Mouse (Mus musculus) adrenal gland, adult (tissue): Measurements from ENCODE around the gene Ifnar2.

Experiments used
- DNase-seq, 2 experiments: peaks; one replicate each; pipeline ENCODE4 v3.0.0; 2022 to 2023; ENCODE audit warnings: low spot score in 1 of 2; ENCODE audit not compliant: inconsistent age in 2 of 2

The Ifnar2 gene

DNA sequence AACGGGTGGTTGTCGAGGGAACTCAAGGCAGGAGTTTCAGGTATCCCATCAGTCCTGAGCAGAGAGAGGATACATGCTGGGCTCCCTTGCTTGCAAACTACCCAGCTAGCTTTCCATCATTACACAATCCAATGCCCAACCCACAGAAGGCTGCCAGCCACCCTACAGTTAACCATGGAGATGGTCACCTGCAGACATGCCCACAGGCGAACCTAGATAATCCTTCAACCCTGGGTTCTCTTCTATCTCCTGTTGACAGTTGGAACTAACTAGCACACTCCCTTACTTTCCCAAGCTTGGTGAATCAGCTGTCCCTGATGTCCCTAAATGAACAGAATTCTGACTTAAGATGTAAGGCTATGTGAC, 14.5 kb downstream of the Ifnar2 start:
- DNase-seq, result no peak

DNA sequence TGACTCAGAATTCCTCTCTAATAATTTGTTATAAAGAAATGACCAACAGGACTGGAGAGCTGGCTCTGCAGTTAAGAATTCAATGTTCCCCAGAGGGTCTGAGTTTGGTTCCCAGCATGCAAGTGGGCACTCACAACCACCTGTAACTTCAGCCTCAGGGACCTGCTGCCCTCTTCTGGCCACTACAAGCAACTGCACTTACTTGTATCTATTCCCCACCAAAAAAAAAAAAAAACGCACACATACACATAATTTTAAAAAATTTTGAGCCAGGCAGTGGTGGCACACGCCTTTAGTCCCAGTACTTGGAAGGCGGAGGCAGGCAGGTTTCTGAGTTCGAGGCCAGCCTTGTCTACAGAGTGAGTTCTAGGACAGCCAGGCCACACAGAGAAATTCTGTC, 17.5 kb downstream of the Ifnar2 start:
- no peak for DNase-seq

DNA sequence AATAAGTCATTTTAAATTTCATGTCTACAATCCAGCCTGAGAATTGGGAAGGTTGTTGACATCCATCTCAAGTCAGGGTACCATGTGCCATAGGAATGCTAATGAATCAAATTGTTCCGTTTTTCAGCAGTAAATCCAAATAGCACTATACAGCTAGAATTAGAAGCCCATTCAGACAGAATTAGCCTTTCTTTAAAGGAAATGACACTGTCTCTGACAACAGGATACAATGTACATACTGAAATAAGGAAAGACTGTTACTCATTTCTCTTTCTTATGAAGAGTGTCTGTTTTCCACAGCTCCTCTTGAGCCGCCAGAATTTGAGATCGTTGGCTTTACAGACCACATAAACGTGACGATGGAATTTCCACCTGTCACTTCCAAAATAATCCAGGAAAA, 18.8 kb downstream of the Ifnar2 start, which contains the start of gene Gm21970:
Gene Gm21970, plus strand, starts transcription at position 301 of the 400 bp plus-strand sequence.
- DNase-seq, result no peak

DNA sequence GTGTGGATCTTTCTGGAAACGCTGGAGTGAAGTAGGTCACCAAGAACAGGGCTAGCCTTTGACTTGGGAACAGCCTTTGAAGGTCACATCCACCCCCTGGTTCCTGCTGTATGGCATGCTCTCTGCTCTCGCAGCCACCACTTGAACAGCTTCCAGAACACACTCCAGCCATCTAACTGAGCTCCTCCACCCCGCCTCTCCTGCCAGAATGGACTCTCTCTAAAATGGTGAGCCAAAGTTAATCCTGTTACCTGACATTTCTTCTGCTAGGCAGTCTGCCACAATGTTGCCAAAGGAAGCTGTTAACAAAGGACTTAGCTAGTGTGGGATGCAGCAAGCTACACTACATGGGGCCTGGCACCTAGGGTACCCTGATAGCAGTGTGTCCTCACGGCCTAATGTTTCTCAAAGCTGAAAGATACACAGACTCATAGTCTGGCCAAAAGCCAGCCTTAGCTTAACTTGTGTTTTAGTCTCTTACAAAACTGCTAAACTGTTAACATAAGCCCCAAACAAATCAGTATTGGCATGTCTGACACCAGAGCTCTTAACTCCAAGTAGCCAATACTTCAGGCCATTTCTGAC, 22.3 kb downstream of the Ifnar2 start:
- DNase-seq, result peak in 1 of 2 experiments; percentile 64

DNA sequence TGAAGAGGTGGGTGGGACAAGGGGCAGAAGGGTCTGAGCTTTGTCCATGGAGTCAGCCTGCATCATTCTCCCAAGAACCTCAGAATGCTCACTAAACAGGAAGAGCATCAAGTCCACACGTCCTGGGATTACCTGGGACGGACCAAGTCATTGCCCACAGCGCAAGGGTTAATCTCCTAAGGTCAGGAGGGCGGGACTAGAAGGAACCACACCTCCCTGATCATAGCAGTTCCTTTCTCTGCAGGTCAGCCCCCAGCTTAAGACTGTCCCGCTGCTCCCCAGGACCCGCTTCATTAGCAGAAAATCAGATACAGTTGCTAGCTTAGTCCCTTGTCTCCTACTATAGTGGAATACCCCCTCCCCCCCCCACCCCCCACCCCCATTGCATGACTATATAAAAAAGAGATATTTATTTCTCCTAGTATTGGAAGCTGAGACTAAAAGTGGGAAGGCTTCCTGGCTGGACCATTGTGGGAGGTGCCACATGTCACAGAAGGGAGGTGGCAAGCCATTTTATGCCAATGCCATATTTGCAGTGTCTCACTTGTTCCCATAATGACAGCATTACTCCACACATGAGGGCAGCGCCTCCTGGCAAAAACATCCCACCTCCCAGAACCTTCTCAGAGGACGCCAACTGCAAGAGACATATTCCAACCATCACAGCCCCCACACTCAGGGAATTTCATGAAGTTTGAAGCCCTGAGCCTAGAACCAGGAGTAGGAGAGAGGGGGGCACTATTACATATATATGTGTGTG, 23.2 kb downstream of the Ifnar2 start:
- no peak for DNase-seq

DNA sequence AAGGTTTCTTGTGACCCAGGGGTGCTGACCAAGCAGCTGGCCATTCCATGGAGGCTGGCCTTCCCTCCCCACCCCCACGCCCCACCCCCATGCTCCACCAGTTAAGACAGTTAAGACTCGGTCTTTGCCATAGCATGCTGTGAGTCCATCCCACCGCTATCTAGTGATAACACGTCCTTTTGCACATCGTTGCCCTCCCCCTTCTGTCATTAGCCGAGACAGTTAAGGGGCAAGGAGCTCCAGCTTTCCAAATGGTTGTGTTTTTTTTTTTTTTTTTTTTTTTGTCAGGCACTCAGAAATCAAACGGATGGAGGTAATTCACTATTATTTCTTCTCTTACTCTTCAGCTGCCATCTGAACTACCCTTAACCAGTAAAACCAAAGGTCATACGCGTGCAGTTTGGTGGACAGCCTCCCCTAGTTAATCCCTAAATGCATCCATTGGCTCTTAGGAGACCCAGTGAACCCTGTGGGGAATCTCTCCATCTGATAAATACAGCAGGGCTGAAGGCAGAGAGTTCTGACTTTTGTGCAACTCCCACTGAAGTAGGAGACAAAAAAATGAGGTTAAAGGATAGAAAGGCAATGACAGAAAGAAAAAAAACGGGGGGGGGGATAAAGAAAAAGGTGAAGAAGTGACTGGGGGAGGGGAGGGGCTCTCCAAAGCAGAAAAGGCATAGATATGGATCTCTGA, 24.4 kb downstream of the Ifnar2 start:
- DNase-seq, result no peak

DNA sequence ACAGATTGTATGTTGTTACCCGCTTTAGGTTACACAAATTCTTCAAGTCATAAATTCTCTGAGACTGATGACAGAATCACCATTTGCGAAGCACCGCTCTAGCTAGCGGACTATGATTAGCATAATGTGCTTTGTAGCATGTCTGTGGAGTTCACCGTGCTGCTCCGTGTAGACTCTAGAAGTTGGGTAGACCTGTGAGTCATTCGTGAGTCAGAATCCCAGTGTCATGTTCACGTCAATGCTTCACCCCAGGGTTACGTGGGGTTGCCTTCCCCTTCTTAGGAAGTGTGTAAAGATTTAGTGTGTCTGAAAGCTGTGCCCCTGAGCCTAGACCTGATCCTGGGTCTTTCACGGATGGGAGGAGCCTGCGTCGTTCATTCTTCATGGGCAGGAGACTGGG, 25.4 kb downstream of the Ifnar2 start:
- peak; percentile 80 to 92 for DNase-seq

DNA sequence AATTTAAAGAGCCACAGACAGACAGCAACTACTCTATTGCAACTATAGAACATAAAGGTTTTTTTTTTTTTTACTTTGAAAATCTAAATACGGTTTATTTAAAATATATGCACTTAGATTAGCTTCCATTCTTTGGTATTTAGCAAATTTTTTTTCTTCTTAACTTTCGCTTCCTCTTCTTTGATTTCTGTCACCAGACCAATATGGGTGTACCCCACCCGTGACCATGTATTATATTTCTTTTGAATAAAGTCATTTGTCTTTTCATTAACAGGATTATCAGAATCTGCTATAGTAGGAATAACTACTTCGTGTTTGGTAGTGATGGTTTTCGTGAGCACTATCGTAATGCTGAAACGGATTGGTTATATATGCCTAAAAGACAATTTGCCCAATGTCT, 26.4 kb downstream of the Ifnar2 start:
- no peak for DNase-seq

DNA sequence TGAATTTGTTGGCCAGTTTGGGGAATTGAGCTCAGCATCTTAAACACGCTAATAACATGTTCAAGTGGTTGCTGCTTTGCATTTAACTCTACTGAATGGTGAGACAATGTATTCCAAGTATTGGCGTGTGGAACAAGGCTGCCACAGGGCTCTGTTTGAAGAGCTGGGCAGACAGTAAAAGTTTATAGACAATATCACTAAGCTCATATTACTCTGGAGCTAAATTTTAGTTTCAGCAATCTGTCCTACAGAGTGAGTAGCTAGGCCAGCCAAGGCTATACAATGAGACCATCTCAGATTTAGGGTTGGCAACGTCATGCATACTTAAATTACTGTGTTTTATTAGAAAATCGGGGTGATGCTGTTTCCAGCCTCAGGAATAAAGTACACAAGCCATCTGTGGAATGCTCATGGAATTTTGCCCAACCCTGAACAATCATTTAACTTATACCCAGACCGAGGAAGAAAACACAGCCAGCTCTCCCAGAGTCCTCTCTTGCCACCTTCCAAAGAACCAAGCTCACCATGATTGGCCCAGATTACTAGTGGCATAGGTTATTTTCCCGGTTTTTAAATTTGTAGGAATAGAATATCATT, 29.1 kb downstream of the Ifnar2 start:
- DNase-seq, result no peak

DNA sequence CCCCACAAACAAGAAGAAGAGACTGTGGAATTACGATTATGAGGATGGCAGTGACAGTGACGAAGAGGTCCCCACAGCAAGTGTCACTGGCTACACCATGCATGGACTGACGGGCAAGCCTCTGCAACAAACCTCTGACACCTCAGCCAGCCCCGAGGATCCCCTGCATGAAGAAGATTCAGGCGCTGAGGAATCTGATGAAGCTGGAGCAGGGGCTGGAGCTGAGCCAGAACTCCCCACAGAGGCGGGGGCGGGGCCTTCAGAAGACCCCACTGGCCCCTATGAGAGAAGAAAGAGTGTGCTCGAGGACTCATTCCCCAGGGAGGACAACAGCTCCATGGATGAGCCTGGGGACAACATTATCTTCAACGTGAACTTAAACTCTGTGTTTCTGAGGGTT, 31.2 kb downstream of the Ifnar2 start:
- DNase-seq, result no peak

DNA sequence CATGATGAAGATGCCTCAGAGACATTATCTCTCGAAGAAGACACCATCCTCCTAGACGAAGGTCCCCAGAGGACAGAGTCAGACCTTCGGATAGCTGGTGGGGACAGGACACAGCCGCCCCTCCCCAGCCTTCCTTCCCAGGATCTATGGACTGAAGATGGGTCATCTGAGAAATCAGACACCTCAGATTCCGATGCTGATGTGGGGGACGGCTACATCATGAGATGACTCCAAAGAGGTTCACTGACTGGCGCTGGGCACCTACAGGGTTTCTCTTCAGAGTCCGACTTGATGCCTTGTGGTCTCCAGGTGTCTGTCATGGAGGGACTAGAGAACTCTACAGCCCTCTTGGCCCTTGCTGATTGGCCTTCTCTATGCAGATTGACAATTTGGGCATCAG, 31.6 kb downstream of the Ifnar2 start:
- DNase-seq, result peak in 1 of 2 experiments; percentile 55

DNA sequence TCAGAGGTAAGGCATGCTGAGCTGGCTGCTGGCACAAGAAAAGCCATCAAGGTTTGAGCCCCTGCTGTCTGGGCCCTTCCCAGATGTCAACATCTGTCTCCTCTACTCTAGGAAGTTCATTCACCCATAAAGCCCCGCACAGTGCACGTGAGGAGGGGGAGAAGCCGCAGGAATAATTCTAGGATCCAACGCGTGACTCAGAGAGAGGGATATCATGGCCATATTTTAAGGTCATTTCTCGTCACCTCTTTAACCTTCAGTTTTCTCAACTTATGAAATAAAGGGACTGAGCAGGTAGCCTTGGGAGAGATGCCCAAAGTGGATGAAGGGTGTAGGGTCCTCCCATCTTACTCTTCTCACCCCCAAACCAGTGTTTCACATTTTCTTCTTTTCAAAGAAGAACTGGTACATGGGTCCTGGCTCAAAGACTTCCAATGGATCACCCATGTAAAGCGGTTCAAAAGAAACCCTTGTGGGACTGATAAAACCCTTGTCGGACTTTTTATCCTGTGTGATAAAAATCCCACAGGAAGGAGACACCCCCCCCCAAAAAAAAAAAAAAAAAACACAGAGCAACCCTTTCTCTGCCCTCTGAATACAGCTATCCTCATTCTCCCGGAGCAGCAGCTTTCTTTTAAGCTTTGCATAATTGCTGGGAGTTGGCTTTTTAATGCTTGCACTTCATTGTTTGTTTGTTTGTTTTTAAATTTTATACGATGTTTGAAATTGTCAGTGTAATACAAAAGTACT, 32.4 kb downstream of the Ifnar2 start:
- peak; percentile 55 to 88 for DNase-seq

DNA sequence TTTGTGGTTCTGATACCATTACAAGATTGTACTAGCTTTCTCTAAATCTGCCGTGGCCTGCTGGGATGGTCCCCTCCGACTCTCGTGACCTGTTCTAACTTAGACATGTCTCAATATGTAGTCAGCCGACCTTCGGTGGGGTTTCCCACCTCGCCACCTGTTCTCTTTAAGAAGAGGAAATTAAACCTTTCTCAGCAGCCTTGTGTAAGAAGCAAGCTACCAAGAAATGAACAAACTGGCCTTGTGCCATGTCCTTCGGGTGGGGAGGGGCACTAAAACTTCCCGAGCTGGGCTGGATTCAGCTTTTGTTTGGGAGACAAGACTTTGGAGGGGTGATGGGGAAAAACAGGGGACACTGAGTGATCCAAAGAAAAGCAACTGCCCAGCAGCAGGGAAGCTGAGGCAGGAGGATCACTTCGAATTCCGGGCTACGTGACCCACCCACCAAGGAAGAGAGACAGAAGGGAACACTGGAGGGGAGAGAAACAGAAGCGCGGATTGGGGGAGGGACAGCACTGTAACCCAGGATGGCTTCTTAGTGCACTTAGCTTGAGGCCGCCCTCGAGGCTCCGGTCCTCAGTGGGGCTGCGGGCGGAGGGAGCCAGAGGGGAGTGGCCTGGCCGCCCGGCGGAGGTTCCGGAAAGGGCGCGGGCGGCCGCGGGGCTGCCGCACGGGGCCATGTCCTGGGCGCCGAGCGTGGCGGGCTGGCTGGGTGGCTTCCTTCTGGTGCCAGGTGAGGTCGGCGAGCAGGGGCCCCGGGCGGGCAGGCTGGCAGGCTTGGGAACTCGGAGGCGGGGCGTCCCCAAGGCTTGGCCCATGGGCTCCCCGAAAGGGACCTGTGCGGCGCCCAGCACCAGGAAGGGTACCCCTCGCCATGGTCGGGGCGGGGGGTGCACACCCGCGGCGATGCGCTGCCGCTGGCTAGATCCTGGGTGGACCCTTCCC, 33.3 kb downstream of the Ifnar2 start, which contains the start of gene Il10rb:
Gene Il10rb, plus strand, starts transcription at position 525 of the 945 bp plus-strand sequence.
- peak; percentile 90 to 96 for DNase-seq

DNA sequence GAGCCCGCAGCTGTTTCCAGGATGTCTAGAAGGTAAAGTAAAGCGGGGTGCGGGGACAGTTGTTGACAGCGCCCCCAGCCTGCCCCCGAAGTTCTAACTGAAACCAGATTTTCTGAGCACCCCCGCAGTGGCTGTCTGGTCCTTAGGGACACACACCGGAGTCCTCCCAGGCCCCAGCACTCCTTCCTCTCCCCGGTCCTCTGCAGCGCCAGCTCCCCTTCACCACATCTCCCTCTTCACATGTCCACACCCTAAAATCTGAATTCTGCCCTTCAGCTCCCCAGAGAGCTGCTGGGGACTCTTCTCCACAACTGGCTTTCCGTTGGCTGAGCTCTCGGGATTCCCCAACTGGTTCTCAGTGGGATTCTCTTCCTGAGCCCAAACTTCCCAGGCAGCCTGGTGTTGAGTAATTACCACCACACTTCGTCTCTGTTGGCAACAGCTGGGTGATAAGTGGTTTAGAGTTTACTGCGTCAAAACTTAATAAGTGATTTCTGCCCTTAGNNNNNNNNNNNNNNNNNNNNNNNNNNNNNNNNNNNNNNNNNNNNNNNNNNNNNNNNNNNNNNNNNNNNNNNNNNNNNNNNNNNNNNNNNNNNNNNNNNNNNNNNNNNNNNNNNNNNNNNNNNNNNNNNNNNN, 34.1 kb downstream of the Ifnar2 start:
- DNase-seq, result peak in 1 of 2 experiments; percentile 91

DNA sequence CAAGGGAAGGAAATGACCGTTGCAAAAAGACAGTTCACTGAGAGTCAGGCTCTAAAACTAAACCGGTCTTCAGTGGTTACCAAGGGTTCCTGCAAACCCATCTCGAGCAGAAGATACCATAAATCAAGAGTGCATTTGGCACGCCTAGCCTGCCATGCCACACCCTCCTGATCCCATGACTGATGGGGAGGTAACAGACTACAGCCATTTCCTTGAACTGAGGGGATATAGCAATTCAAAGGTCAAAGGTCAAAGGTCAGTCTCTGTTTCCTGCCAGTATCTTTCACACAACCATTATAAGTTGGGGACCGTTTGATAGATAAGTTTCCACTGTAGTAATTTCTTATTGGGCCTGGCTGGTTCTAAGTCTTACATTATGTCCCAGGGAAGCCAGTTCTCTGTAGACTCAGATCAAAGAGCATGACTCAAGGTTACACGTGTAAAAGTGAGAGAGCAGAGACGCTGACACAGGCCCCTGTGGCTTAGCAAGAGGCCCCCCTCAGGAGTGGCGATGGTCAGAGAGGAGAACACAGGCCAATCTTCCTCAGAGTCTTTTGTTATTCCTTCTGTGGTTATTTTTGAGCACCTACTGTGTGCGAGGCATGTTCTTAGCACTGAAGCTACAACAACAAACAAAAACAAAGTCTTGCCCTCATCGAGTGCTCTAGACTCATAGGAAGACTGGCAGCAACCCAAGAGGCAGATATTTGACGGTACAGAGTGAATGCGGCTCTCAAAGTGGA, 40.7 kb downstream of the Ifnar2 start:
- DNase-seq, result peak; percentile 81 to 93

DNA sequence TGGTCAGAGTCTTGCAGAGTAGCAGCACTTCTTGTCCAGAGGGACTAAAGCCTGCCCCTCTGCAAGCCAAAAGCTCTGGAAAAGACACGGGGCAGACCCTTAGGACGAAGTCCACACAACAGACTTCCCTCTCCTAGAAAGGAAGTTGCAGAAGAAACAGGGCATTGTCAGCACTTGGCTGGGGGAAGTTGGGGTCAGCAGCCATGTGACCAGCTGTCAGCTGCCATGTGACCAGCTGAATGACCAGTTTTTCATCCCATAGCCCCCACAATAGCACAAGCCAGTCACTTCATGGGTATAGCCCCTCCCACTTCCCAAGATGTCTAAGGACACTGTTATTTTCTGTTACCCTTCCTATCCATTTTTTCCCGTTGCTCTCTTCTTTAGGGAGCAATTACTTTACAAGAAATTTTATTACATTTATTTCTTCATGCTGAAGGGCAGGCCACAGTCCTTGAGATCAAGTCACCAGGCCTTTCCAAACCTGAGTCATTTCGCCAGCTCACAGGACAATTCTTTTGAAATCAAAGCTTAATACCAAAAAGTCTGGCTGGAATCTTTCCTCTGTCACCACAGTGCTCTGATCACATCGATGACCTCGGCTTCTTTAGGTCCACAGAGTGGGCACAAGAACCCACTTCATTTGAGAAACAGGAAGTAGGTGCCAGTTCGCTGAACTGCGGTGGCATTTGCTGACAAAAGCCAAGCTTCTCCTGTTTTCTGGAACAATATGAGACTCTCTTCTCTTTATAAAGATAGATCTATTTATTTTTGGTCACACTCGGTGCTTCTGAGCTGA, 43.0 kb downstream of the Ifnar2 start:
- peak; percentile 78 to 90 for DNase-seq

DNA sequence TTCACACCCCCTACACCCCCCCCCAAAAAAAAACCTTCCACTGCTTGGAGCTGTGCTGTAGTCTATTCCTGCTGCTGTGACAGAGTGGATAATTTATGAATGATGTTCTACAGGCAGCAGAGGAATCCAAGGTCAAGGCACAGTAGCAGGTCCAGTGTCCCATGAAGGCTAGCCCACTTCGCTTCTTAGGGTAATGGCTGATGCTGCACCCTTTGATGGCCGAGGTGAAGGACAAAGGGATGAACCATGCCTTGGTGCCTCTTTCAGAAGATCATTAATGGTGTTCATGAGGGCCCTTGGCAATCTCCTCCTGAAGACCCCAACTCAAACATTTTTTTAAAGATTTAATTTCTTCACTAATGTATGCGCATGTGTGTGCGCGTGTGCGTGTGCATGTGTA, 43.8 kb downstream of the Ifnar2 start:
- DNase-seq, result peak in 1 of 2 experiments; percentile 72

DNA sequence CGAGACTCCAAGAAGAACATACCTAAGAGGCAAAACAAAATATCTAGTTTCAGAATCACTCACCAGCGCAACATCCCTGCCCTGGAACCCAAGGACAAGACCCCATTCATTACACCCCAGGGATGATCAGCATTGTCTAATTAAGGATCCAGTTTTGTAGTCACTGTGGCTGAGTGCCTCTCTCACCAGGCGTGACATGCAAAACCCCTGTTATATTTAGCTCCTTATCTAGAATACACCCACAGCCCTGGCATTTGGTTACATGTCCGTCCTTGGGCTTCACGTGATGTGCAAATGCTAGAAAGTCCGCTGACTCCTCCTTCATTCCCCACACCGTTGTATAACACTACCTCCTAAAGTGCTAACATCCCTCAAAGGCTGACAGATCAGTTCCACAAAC, 44.4 kb downstream of the Ifnar2 start:
- peak; percentile 55 to 79 for DNase-seq
